Mouse (Mus musculus) lung, adult 2 months (tissue): Measurements from ENCODE around the gene Emc10. TPM values are rescaled to one million over a fixed set of nuclear protein-coding genes. Genes with fewer than 3 reads are reported as not detected.

Source experiments
- DNase-seq: peaks from one replicate; pipeline ENCODE4 v3.0.0; 2022
- H3K4me1 ChIP-seq: fragments of 200-500 bp; 2 replicates; pipeline ENCODE4 v1.6.1; 2011; ENCODE audit warnings: low read length; ENCODE audit not compliant: control insufficient read depth, insufficient read depth
- H3K4me3 ChIP-seq: fragments of 200-500 bp; replicated peaks from 2 replicates; pipeline ENCODE3; 2011; ENCODE audit warnings: low read depth, mild to moderate bottlenecking, control low read depth, low read length; ENCODE audit errors: extremely low read depth
- CTCF ChIP-seq: fragments of 200-500 bp; IDR thresholded peaks from 2 replicates; pipeline ENCODE4 v1.5.1; 2011; ENCODE audit warnings: mild to moderate bottlenecking, low read length, control low read depth; ENCODE audit not compliant: insufficient read depth
- POLR2A ChIP-seq: fragments of 200-500 bp; IDR thresholded peaks from 2 replicates; pipeline ENCODE4 v1.6.1; 2011; ENCODE audit warnings: low read depth, mild to moderate bottlenecking, control low read depth, low read length, borderline replicate concordance; ENCODE audit errors: extremely low read depth
- WGBS: fragments of 180-500 bp; shearing (Covaris S2); methylation state at CpG from one replicate; pipeline ENCODE4 v1.1.7; 2018; 5-methylcytosine and 5-hydroxymethylcytosine counted together
- polyA plus RNA-seq: library from polyadenylated mRNA; depleted of rRNA; stranded (reverse); fragments of >200 nt; gene quantifications from 2 replicates; pipeline ENCODE4 v1.2.3, GENCODE M21; 2012

Gene Emc10
- polyA plus RNA-seq, 1 experiment = 250 TPM

DNA sequence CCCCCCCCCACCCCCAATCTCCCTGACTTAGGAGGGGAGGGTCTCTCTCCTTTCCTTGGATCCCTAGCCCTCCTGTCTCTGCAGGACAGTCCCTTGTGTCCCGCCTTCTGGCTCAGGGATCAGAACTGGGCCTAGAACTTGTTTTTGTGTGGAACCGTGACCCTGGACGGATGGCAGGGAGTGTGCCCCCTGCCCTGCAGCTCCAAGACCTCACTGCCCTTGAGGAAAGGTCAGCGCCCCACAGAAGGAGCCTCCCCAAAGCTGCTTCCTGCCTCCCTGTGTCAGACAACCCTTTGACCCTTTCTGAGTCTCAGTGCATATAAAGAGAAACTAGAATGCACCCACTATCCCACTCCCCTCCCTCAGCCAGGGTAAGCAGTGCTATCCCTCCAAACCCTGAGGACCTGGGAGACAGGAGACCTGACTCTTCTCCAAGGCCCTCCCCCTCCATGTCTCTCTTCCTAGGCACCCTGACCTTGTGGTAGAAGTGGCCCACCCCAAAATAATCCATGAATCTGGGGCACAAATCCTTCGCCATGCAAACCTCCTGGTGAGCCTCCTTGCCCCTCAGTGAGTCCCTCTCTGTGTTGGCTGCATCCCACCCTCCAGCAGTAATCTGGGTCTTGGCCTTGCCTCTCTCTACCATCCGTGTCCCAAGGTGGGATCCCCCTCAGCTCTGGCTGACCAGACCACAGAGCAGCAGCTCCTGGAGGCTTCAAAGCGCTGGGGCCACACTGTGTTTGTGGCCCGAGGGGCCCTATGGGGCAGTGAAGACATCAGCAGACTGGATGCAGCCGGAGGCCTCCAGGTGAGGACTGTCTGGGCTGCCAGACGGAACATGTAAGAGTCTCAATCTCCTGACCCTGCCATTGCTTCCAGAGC is 30.1 kb downstream of the Emc10 start:
- H3K4me1 ChIP-seq = peaks cover 8% of the 10 kb centered on the region
- H3K4me3 ChIP-seq = no peak overlapping the region
- no peak for TF ChIP-seq POLR2A
- TF ChIP-seq CTCF = no peak
- DNase-seq = no peak
- 77% methylated on average over 10 of the region's 10 CpGs for WGBS

DNA sequence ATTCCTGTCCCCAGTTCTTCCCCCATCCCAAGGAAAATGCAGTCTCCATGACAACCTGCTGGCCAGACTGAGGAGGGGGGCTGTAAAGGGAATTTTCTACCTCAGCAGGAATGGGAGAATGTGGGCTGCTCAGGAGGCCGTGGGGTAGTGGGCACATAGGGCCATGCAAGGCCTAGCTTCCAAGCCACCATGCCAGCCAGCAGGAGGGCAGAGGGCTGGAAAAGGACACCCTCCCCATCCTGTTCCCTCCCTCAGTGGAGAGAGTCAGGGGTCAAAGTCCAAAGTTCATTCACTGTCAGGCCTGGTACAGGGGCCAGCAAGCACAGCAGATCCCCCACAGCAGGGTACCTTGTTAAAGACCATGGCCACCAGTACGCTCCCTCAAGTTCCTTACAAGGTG is 31.2 kb downstream of the Emc10 start, which contains the start of gene Aspdh:
Aspdh (plus strand) TSS at position 281 of the 400 bp plus-strand sequence.
- H3K4me3 ChIP-seq = no peak within 1 kb of the TSS
- no peak for DNase-seq
- peaks cover 8% of the 10 kb centered on the region for H3K4me1 ChIP-seq
- WGBS = 76% methylated on average over 2 of the region's 2 CpGs
- TF ChIP-seq CTCF (no peak), POLR2A (no peak)

DNA sequence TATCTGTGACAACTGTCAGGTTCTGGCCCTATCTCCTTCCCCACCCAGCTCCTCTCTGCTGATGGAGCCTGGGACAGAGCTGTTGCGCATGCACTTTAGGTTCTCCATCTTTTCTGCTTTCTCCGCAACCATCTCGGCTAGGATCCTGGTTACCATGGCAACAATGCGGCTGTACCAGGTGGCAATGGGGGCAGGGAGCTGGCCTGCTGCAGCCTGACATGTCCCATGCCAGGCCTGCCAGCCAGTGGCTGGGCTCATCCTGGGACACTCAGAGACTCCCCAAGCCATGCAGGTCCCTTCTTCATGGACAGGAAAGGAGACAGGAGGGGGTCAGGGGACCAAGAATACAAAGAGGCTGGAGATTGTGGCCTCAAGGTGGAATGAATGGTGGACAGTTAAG is 31.8 kb downstream of the Emc10 start:
- WGBS = 39% methylated on average over 4 of the region's 4 CpGs
- DNase-seq = no peak
- TF ChIP-seq POLR2A (no peak), CTCF (no peak)
- Histone ChIP-seq H3K4me1 (peaks cover 8% of the 10 kb centered on the region), H3K4me3 (no peak overlapping the region)

DNA sequence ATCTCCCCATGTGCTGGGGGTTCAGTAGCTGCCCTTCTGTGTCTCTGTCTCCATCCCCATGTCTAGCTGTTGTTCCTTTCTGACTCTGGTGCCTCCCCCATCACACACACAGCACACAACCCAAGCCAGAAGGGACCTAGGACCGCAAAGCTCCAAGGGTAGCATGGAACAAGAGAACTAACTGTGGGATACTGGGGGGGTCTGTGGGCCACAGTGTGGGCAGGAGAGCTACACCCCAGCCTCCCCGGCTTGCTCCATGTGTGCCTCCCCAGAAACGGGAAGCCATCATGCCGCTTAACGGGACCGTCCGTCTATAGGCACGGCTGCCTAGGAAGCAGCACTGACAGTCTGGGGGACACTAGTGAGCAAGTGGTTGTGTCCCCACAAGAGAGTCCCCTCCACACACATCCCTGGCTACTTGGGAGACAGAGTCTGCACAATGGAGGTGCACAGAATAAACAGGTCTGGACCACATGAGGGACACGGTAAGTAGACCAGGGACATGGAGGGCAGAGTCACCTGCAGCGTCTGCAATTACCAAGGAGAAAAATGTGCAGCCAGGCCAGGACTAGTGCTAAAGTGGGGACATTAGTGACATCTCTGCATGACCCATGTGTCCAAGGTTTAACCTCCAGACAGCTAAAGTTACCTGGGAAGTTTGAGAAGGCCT is 32.6 kb downstream of the Emc10 start:
- WGBS = 76% methylated on average over 10 of the region's 10 CpGs
- no peak overlapping the region for H3K4me3 ChIP-seq
- DNase-seq = no peak
- peaks cover 5% of the 10 kb centered on the region for H3K4me1 ChIP-seq
- TF ChIP-seq POLR2A (no peak), CTCF (no peak)

DNA sequence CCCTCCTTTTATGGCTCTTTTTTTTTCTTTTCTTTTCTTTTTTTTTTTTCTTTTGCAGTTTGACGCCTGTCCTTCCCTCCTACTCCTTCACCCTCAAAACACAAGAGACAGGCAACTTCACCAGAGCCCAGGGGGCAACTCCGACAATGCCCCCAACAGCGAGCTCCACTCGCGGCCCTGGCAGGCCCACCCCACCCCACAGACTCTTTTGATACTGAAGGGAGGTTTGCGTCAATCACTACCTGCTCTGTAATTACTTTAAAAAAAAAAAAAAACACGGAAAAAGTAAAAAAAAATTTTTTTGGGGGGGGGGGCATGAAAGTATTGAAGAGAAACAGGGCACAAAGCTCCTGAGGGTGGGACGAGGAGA is 33.3 kb downstream of the Emc10 start:
- Histone ChIP-seq H3K4me3 (no peak overlapping the region), H3K4me1 (no peaks in the 10 kb centered on the region)
- TF ChIP-seq POLR2A (no peak), CTCF (no peak)
- WGBS = 27% methylated on average over 8 of the region's 8 CpGs
- no peak for DNase-seq

DNA sequence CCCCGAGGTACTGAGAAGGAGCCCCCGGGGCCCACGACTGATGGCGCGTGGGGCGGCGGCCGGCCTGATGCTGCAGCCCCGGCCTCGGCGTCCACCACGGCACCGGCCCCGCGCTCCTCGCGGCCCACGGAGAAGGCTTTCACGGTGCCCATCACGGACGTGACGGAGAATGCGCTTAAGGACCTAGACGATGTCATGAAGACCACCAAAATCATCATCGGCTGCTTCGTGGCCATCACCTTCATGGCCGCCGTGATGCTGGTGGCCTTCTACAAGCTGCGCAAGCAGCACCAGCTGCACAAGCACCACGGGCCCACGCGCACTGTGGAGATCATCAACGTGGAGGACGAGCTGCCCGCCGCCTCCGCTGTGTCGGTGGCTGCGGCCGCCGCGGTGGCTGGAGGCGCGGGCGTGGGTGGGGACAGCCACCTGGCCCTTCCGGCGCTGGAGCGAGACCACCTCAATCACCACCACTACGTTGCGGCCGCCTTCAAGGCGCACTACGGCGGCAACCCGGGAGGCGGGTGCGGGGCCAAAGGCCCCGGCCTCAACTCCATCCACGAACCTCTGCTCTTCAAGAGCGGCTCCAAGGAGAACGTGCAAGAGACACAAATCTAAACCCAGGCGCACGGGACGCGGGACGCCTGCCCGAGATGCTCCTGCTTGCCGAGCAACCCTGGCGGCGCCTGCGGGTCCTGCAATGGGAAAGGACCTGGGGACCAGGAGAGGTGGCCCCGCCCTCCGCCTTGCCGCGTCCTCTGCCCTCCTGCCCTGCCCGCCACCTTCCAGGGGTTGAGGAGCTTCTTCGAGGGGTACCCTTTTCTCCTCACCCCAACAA is 33.9 kb downstream of the Emc10 start:
- Histone ChIP-seq H3K4me1 (no peaks in the 10 kb centered on the region), H3K4me3 (no peak overlapping the region)
- TF ChIP-seq CTCF = no peak
- TF ChIP-seq POLR2A = no peak
- DNase-seq = no peak
- 18% methylated on average over 75 of the region's 77 CpGs for WGBS

DNA sequence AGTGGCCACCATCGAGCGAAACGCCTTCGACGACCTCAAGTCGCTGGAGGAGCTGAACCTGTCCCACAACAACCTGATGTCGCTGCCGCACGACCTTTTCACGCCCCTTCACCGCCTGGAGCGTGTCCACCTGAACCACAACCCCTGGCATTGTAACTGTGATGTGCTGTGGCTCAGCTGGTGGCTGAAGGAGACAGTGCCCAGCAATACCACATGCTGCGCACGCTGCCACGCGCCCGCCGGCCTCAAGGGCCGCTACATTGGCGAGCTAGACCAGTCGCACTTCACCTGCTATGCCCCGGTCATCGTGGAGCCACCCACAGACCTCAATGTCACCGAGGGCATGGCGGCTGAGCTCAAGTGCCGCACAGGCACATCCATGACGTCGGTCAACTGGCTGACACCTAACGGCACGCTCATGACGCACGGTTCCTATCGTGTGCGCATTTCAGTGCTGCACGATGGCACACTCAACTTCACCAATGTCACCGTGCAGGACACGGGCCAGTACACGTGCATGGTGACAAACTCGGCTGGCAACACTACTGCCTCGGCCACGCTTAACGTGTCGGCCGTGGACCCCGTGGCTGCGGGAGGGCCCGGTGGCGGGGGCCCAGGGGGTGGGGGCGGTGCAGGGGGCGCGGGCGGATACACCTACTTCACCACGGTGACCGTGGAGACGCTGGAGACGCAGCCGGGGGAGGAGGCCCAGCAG is 34.7 kb downstream of the Emc10 start:
- DNase-seq = no peak
- Histone ChIP-seq H3K4me3 (no peak overlapping the region), H3K4me1 (no peaks in the 10 kb centered on the region)
- TF ChIP-seq POLR2A = no peak
- WGBS = 54% methylated on average over 57 of the region's 57 CpGs

DNA sequence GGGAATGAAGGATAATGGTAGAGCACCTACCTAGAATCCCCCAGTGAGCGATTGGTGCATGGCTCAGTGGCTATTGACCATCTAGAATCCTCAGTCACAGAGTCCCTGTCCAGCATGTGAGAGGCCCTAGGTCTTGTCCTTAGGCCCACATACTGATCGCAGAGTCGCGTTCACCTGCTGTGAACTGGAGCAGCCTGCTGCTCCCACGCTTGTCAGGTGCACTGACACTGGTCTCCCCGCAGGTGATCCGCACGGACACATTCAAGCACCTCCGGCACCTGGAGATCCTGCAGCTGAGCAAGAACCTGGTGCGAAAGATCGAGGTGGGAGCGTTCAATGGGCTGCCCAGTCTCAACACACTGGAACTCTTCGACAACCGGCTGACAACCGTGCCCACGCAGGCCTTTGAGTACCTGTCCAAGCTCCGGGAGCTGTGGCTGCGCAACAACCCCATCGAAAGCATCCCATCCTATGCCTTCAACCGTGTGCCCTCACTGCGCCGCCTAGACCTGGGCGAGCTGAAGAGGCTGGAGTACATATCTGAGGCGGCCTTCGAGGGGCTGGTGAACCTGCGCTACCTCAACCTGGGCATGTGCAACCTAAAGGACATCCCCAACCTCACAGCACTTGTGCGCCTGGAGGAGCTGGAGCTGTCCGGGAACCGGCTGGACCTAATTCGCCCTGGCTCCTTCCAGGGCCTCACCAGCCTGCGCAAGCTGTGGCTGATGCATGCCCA is 35.4 kb downstream of the Emc10 start:
- H3K4me1 ChIP-seq = no peaks in the 10 kb centered on the region
- TF ChIP-seq CTCF (no peak), POLR2A (no peak)
- no peak overlapping the region for H3K4me3 ChIP-seq
- WGBS = 72% methylated on average over 31 of the region's 31 CpGs
- DNase-seq = no peak
